Mouse (Mus musculus) liver, adult (tissue): ENCODE data around the gene Tnks2.

ENCODE experiments used
- GATA4 ChIP-seq: IDR thresholded peaks from 2 replicates; pipeline ENCODE4 v1.6.1; 2014; ENCODE audit warnings: mild to moderate bottlenecking, low read length; ENCODE audit not compliant: insufficient replicate concordance

The Tnks2 gene

GRCm38 (mm10) chr19:36815396-36816271, 18.4 kb upstream of the Tnks2 start:
- TF ChIP-seq GATA4, result no peak

DNA sequence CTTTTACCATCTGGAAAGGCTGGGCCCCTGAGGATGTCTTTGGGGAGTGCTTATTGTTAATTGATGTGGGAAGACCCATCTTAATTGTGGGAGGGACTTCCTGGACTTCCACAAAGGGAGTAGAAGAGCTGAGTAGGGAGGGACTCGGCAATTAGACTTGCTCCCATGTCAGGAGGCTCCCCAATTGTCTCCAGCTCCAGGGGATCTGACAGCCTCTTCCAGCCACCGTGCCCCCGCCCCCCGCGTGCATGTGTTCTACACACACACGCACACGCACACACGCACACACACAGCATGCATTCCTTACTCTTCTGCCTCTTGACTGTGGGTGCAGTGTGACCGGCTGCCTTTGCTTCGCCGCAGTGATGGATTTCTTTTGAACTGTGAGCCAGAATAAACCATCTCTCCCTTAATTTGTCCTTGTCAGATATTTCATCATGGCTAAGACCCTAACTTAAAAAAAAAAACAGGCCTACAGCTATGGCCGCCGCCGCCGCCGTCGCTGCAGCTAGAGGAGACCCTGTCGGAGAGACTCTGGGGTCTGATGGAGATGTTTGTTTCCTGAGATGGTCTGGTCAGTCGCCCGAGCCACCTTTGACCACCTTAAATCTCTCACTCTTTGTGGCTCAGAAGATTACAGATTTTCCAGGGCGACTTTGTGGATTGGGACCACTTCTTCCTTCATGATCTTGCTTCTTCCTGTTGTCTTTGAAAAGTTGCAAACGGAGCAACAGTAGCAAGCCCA, 15.7 kb upstream of the Tnks2 start:
- TF ChIP-seq GATA4, result no peak

DNA sequence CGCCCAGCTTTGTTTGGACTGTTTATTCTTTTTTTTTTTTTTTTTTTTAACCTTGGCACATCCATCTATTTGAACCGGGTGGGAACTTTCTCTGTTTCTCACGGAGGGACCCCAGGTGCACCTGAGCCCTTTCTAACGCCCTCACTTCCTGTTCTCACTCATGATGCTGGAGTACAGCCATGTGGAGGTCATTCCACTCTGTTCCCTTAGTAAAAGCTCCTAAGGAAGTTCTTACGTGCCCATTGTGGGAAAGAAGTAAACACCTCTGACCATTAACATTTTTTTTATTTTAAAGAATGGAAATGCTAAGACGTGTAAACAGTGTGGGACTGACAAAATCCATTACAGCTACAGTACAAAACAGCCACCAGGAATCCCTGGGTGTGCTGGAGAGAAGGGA, 14.8 kb upstream of the Tnks2 start:
- TF ChIP-seq GATA4, result no peak

DNA sequence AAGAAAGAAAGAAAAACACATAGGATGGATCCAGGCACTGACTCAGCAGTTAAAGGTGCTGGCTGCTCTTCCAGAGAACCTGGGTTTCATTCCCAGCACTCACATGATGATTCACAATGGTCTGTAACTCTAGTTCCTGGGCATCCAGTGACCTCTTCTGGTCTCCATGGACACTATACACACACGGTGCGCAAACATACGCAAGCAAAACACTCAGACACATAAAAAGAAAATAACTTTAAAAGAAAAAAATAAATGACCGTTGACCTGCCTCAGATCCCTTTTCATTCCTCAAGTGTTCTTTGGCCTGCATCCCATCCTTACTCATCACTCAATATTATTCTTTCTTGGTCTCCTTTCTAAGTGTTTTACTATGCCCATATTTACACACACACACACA, 13.6 kb upstream of the Tnks2 start:
- no peak for TF ChIP-seq GATA4

DNA sequence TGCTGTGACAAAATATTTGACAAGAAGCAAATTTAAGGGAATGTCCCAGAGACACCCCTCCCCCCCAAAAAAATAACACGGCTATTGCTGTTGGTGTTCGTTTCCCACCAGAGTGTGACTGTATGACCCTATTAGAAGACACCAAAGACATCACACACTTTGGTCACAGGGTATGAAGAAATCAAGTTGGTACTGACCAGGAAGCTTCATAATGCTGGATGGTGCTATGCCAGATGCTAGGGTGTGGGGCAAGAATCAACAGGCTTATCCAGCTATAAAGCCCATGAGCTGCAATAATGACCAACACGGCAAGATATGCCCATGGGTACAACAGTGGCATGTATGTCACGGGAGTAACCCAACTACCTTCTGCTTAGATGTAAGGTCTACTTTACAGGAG, 11.3 kb upstream of the Tnks2 start:
- no peak for TF ChIP-seq GATA4

DNA sequence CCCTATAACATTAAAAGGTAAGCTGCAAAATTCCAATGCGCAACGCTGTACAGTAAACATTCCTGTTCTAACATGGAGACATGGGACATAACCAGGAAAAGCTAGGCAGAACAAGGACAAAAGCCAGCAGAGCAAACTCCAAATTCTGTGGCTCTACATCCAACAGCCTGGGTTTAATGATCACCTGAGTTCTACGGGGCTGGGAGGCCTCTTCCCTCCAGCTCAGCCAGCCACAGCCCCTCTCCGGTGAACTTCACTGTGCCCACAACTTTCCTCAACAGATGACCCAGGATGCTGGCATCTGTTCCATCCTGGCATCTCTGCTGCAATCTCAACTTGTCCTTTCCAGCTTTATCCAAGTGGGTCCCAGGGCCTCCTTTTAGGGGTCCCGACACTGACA, 6.4 kb upstream of the Tnks2 start:
- no peak for TF ChIP-seq GATA4

DNA sequence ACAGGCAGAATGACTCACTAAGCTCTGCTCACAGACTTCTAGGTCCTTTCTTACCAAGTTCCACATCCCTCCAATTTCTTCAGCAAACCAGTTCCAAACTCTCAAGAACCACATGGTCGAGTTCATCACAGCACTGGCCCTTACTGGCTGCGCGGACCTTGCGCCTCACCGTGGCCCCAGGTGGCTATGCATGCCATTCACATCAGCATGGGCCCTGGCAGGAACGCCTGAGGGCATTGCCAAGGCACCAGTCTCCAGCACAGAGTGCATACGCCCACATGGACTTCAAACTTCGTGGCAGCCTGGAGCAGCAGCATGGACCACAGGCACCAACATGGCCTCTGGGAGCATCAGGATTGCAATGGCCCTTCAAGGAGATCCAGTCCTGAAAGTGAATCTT, 5.7 kb upstream of the Tnks2 start:
- TF ChIP-seq GATA4, result no peak

GRCm38 (mm10) chr19:36832951-36833787, 863 bp upstream of the Tnks2 start:
- TF ChIP-seq GATA4, result no peak

- no peak for TF ChIP-seq GATA4
Observed at GRCm38 (mm10) chr19:36834532-36835431, 750 bp downstream of the Tnks2 start.

GRCm38 (mm10) chr19:36836035-36836434, 2.0 kb downstream of the Tnks2 start:
- no peak for TF ChIP-seq GATA4

DNA sequence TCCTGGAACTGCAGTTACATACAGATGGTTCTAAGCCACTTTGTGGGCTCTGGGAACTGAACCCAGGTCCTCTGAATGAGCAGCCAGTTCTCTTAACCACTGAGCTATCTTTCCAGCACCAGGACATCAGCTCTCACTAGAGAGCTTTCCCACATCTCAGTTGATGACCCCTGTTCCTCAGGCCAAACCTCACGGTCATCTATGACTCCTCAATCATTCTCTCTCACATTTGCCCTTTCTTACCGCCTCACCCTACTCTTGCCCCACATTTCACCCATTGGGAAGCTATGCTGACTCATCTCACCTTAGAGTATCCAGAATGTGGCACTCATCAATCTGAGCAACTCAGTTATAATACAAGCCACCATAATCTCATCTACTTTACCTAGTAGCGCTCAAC, 6.3 kb downstream of the Tnks2 start:
- TF ChIP-seq GATA4, result no peak

GRCm38 (mm10) chr19:36843866-36844265, 9.8 kb downstream of the Tnks2 start:
- no peak for TF ChIP-seq GATA4

GRCm38 (mm10) chr19:36845924-36846323, 11.9 kb downstream of the Tnks2 start:
- no peak for TF ChIP-seq GATA4

- no peak for TF ChIP-seq GATA4
Observed at GRCm38 (mm10) chr19:36853831-36854230, 19.8 kb downstream of the Tnks2 start.
